Mouse (Mus musculus) megakaryocyte, embryonic 14.5 days (primary cell): ENCODE results near the gene Nt5dc1. TPM values are rescaled to one million over a fixed set of nuclear protein-coding genes. Genes with fewer than 3 reads are reported as not detected.
"Not testable (repeated sequence)": the region's sequence is repeated elsewhere in the genome, so short reads cannot be mapped to it uniquely, and the experiment has no call there.

Experiments used
- H3K27me3 ChIP-seq: replicated peaks from 2 replicates; pipeline ENCODE3; 2012; ENCODE audit warnings: inconsistent platforms
- H3K36me3 ChIP-seq: replicated peaks from 2 replicates; pipeline ENCODE3; 2012; ENCODE audit warnings: low read length, inconsistent platforms, mixed read lengths
- H3K4me1 ChIP-seq: 2 replicates; pipeline ENCODE4 v1.6.1; 2012; ENCODE audit warnings: inconsistent platforms
- H3K4me3 ChIP-seq: replicated peaks from 2 replicates; pipeline ENCODE3; 2012; ENCODE audit warnings: moderate library complexity, mild to moderate bottlenecking, inconsistent platforms
- H3K9me3 ChIP-seq: 2 replicates; pipeline ENCODE4 v1.6.1; 2012; ENCODE audit warnings: inconsistent platforms
- FLI1 ChIP-seq: IDR thresholded peaks from 2 replicates; pipeline ENCODE4 v1.6.1; 2012; ENCODE audit warnings: low read length, inconsistent platforms, mixed read lengths
- GATA1 ChIP-seq: IDR thresholded peaks from 3 replicates; pipeline ENCODE4 v1.6.1; 2012; ENCODE audit warnings: mixed read lengths, low read length, inconsistent platforms, borderline replicate concordance
- polyA plus RNA-seq: library from polyadenylated mRNA; stranded (reverse); fragments of >175 nt; gene quantifications from 2 replicates; pipeline ENCODE4 v1.2.3, GENCODE M21; 2012; ENCODE audit warnings: low replicate concordance; ENCODE audit not compliant: insufficient read depth

The Nt5dc1 gene
- polyA plus RNA-seq = 0.58 TPM in 1 of 2 replicates, not detected in the other

- TF ChIP-seq GATA1 = peak; percentile 73; the same call in 2 of the 3 replicates
- peak; percentile 53; the same call in 1 of the 2 replicates for TF ChIP-seq FLI1
- Histone ChIP-seq H3K9me3 (no peaks in the 10 kb centered on the region), H3K4me3 (peak within 1 kb of the TSS; percentile 95), H3K4me1 (peaks cover 46% of the 10 kb centered on the region), H3K36me3 (peaks cover 5% of the 10 kb centered on the region), H3K27me3 (no peaks in the 10 kb centered on the region)
Measured at GRCm38 (mm10) chr10:34418204-34418756, at the start of gene Nt5dc1. Gene Nt5dc1, minus strand, starts transcription at chr10:34418552.

- Histone ChIP-seq H3K4me3 (no peak overlapping the region), H3K4me1 (no peaks in the 10 kb centered on the region), H3K9me3 (no peaks in the 10 kb centered on the region), H3K36me3 (no peaks in the 10 kb centered on the region), H3K27me3 (no peaks in the 10 kb centered on the region)
- TF ChIP-seq GATA1 (no peak), FLI1 (no peak)
Measured at GRCm38 (mm10) chr10:34464321-34464720, 46.0 kb upstream of the Nt5dc1 start.

- no peaks in the 10 kb centered on the region for H3K36me3 ChIP-seq
- no peaks in the 10 kb centered on the region for H3K4me1 ChIP-seq
- no peak overlapping the region for H3K4me3 ChIP-seq
- H3K27me3 ChIP-seq = no peaks in the 10 kb centered on the region
- TF ChIP-seq GATA1 (no peak), FLI1 (no peak)
- H3K9me3 ChIP-seq = no peaks in the 10 kb centered on the region
Measured at GRCm38 (mm10) chr10:34461451-34461850, 43.1 kb upstream of the Nt5dc1 start.

GRCm38 (mm10) chr10:34449469-34449868 lies 31.1 kb upstream of the Nt5dc1 start:
- H3K4me3 ChIP-seq = no peak overlapping the region
- no peaks in the 10 kb centered on the region for H3K4me1 ChIP-seq
- no peaks in the 10 kb centered on the region for H3K27me3 ChIP-seq
- TF ChIP-seq FLI1 = no peak
- TF ChIP-seq GATA1 = no peak
- no peaks in the 10 kb centered on the region for H3K9me3 ChIP-seq
- no peaks in the 10 kb centered on the region for H3K36me3 ChIP-seq

GRCm38 (mm10) chr10:34434191-34434590 lies 15.8 kb upstream of the Nt5dc1 start:
- H3K27me3 ChIP-seq, H3K4me3 ChIP-seq, H3K9me3 ChIP-seq, H3K4me1 ChIP-seq, H3K36me3 ChIP-seq: not testable (repeated sequence)

GRCm38 (mm10) chr10:34431783-34432182 lies 13.4 kb upstream of the Nt5dc1 start:
- H3K27me3 ChIP-seq = no peaks in the 10 kb centered on the region
- no peak overlapping the region for H3K4me3 ChIP-seq
- no peak for TF ChIP-seq GATA1
- TF ChIP-seq FLI1 = no peak
- H3K36me3 ChIP-seq = no peaks in the 10 kb centered on the region
- no peaks in the 10 kb centered on the region for H3K9me3 ChIP-seq
- H3K4me1 ChIP-seq = no peaks in the 10 kb centered on the region

GRCm38 (mm10) chr10:34418794-34419193 lies 442 bp upstream of the Nt5dc1 start:
- H3K27me3 ChIP-seq, H3K9me3 ChIP-seq, H3K36me3 ChIP-seq: not testable (repeated sequence)
- H3K4me3 ChIP-seq = peak overlapping the region; percentile 95
- peaks cover 42% of the 10 kb centered on the region for H3K4me1 ChIP-seq

- no peaks in the 10 kb centered on the region; the same call in 1 of the 2 replicates for H3K4me1 ChIP-seq
- H3K4me3 ChIP-seq = no peak overlapping the region
- peaks cover 95% of the 10 kb centered on the region for H3K36me3 ChIP-seq
- no peaks in the 10 kb centered on the region for H3K9me3 ChIP-seq
- no peaks in the 10 kb centered on the region for H3K27me3 ChIP-seq
- no peak for TF ChIP-seq FLI1
- no peak for TF ChIP-seq GATA1
Measured at GRCm38 (mm10) chr10:34399267-34399666, 19.1 kb downstream of the Nt5dc1 start.

- Histone ChIP-seq H3K4me3 (no peak overlapping the region), H3K27me3 (no peaks in the 10 kb centered on the region), H3K36me3 (peaks cover 85% of the 10 kb centered on the region), H3K4me1 (no peaks in the 10 kb centered on the region; the same call in 1 of the 2 replicates), H3K9me3 (no peaks in the 10 kb centered on the region)
- TF ChIP-seq GATA1 (no peak), FLI1 (no peak)
Measured at GRCm38 (mm10) chr10:34396959-34397358, 21.4 kb downstream of the Nt5dc1 start.

GRCm38 (mm10) chr10:34389681-34390080 lies 28.7 kb downstream of the Nt5dc1 start, which contains the start of gene Col10a1:
Gene Col10a1, plus strand, starts transcription at chr10:34389981.
- H3K36me3 ChIP-seq = peaks cover 43% of the 10 kb centered on the region
- TF ChIP-seq GATA1 = no peak
- no peak for TF ChIP-seq FLI1
- no peaks in the 10 kb centered on the region for H3K27me3 ChIP-seq
- H3K9me3 ChIP-seq = no peaks in the 10 kb centered on the region
- H3K4me3 ChIP-seq = no peak within 1 kb of the TSS
- H3K4me1 ChIP-seq = no peaks in the 10 kb centered on the region

GRCm38 (mm10) chr10:34385636-34386035 lies 32.7 kb downstream of the Nt5dc1 start:
- Histone ChIP-seq H3K4me3 (no peak overlapping the region), H3K27me3 (no peaks in the 10 kb centered on the region), H3K4me1 (peaks cover 8% of the 10 kb centered on the region), H3K9me3 (no peaks in the 10 kb centered on the region), H3K36me3 (peaks cover 44% of the 10 kb centered on the region)
- TF ChIP-seq GATA1 (no peak), FLI1 (no peak)
